Mouse (Mus musculus) gastrocnemius, adult 2 months (tissue): ENCODE data around the gene Kif6. TPM values are rescaled to one million over a fixed set of nuclear protein-coding genes. Genes with fewer than 3 reads are reported as not detected.

ENCODE experiments used
- DNase-seq: peaks from one replicate; pipeline ENCODE4 v3.0.0; 2022
- H3K27ac ChIP-seq: fragments of 200-600 bp; 2 replicates; pipeline ENCODE4 v1.8.1; 2022; ENCODE audit warnings: mild to moderate bottlenecking
- H3K4me3 ChIP-seq: fragments of 200-600 bp; 2 replicates; pipeline ENCODE4 v1.8.1; 2022; ENCODE audit warnings: mild to moderate bottlenecking, moderate library complexity
- CTCF ChIP-seq: fragments of 200-600 bp; IDR thresholded peaks from 2 replicates; pipeline ENCODE4 v1.8.1; 2022; ENCODE audit warnings: antibody characterized with exemption, mild to moderate bottlenecking, moderate library complexity
- intact Hi-C: fragments of 180-260 bp; cut with DNase I; formaldehyde crosslinking; loops from one replicate; pipeline ENCODE4 v1.15.1; 2025
- long read RNA-seq, 2 experiments: library from polyadenylated mRNA; stranded (forward); transcript quantifications; one replicate each; pipeline ENCODE4 v2.0.0; 2021
- total RNA-seq, 2 experiments: library from RNA; stranded (reverse); gene quantifications; 2 replicates each; pipeline ENCODE4 v1.2.3; 2021

Gene Kif6
- not detected for total RNA-seq
- long read RNA-seq, experiment 1: 0 reads
- long read RNA-seq, experiment 2: 0 reads

GRCm38 (mm10) chr17:49614577-49615235, at the start of gene Kif6:
Gene Kif6 (plus strand): TSS chr17:49615136.
- intact Hi-C loops: loop anchor here (10.0 kb wide), 1 partner anchor 150 kb away; no protein-coding TSS in a partner anchor
- DNase-seq: peak; percentile 84
- H3K4me3 ChIP-seq: peak within 1 kb of the TSS; percentile 67
- H3K27ac ChIP-seq: peak within 1 kb of the TSS; percentile 56; the same call in 1 of the 2 replicates
- TF ChIP-seq CTCF: no peak

GRCm38 (mm10) chr17:49568717-49569116, 46.2 kb upstream of the Kif6 start:
- no peak for TF ChIP-seq CTCF
- intact Hi-C loops: no loop called here
- H3K27ac ChIP-seq: no peak overlapping the region
- H3K4me3 ChIP-seq: no peak overlapping the region
- DNase-seq: no peak

- H3K27ac ChIP-seq: no peak overlapping the region
- no peak for TF ChIP-seq CTCF
- no peak for DNase-seq
- H3K4me3 ChIP-seq: no peak overlapping the region
- intact Hi-C loops: no loop called here
Observed at GRCm38 (mm10) chr17:49577321-49577720, 37.6 kb upstream of the Kif6 start.

- Histone ChIP-seq H3K4me3 (no peak overlapping the region), H3K27ac (no peak overlapping the region)
- intact Hi-C loops: no loop called here
- no peak for DNase-seq
- no peak for TF ChIP-seq CTCF
Observed at GRCm38 (mm10) chr17:49582471-49582870, 32.5 kb upstream of the Kif6 start.

GRCm38 (mm10) chr17:49590051-49590450, 24.9 kb upstream of the Kif6 start:
- no peak overlapping the region for H3K4me3 ChIP-seq
- intact Hi-C loops: no loop called here
- no peak for TF ChIP-seq CTCF
- no peak for DNase-seq
- no peak overlapping the region for H3K27ac ChIP-seq

- H3K4me3 ChIP-seq: no peak overlapping the region
- no peak for DNase-seq
- intact Hi-C loops: no loop called here
- no peak overlapping the region for H3K27ac ChIP-seq
- peak; percentile 24; the same call in 1 of the 2 replicates for TF ChIP-seq CTCF
Observed at GRCm38 (mm10) chr17:49605397-49605796, 9.5 kb upstream of the Kif6 start.

GRCm38 (mm10) chr17:49607351-49608027, 7.4 kb upstream of the Kif6 start:
- no peak for TF ChIP-seq CTCF
- DNase-seq: no peak
- intact Hi-C loops: no loop called here
- Histone ChIP-seq H3K27ac (no peak overlapping the region), H3K4me3 (no peak overlapping the region)

- no peak overlapping the region for H3K4me3 ChIP-seq
- H3K27ac ChIP-seq: no peak overlapping the region
- no peak for DNase-seq
- TF ChIP-seq CTCF: no peak
- intact Hi-C loops: loop anchor here (10.0 kb wide), 1 partner anchor 145 kb away; no protein-coding TSS in a partner anchor
Observed at GRCm38 (mm10) chr17:49610296-49610695, 4.6 kb upstream of the Kif6 start.

- Histone ChIP-seq H3K27ac (peak overlapping the region; percentile 12; the same call in 1 of the 2 replicates), H3K4me3 (peak overlapping the region; percentile 67)
- no peak for TF ChIP-seq CTCF
- DNase-seq: no peak
- intact Hi-C loops: loop anchor here (10.0 kb wide), 1 partner anchor 150 kb away; no protein-coding TSS in a partner anchor
Observed at GRCm38 (mm10) chr17:49615241-49615651, 310 bp downstream of the Kif6 start.

GRCm38 (mm10) chr17:49624572-49624971, 9.6 kb downstream of the Kif6 start:
- DNase-seq: no peak
- Histone ChIP-seq H3K27ac (no peak overlapping the region), H3K4me3 (no peak overlapping the region)
- no peak for TF ChIP-seq CTCF
- intact Hi-C loops: no loop called here

- no peak overlapping the region for H3K4me3 ChIP-seq
- no peak for DNase-seq
- intact Hi-C loops: no loop called here
- TF ChIP-seq CTCF: no peak
- no peak overlapping the region for H3K27ac ChIP-seq
Observed at GRCm38 (mm10) chr17:49627011-49627794, 12.3 kb downstream of the Kif6 start.

- H3K4me3 ChIP-seq: no peak overlapping the region
- intact Hi-C loops: no loop called here
- 0 out of 2 replicates have a peak, but pooled peaks have one; percentile 7 for TF ChIP-seq CTCF
- DNase-seq: no peak
- no peak overlapping the region for H3K27ac ChIP-seq
Observed at GRCm38 (mm10) chr17:49628875-49629274, 13.9 kb downstream of the Kif6 start.

GRCm38 (mm10) chr17:49633041-49633440, 18.1 kb downstream of the Kif6 start:
- DNase-seq: no peak
- Histone ChIP-seq H3K4me3 (no peak overlapping the region), H3K27ac (no peak overlapping the region)
- intact Hi-C loops: no loop called here
- no peak for TF ChIP-seq CTCF
